Mouse (Mus musculus) hindbrain, embryonic 12.5 days (tissue): ENCODE measurements around the gene Tpbgl. TPM values are rescaled to one million over a fixed set of nuclear protein-coding genes. Genes with fewer than 3 reads are reported as not detected.

Source experiments
- ATAC-seq: fragments of 200-750 bp; cut with Nextera tagmentation; 2 replicates; pipeline ENCODE4 v1.8.0; 2017; ENCODE audit warnings: moderate TSS enrichment; ENCODE audit not compliant: low FRiP score
- H3K27ac ChIP-seq: fragments of 300-500 bp; sonication (generic); 2 replicates; pipeline ENCODE4 v1.5.1; 2016; ENCODE audit warnings: mild to moderate bottlenecking
- H3K27me3 ChIP-seq: fragments of 300-500 bp; sonication (generic); 2 replicates; pipeline ENCODE4 v1.6.1; 2016; ENCODE audit warnings: mild to moderate bottlenecking
- H3K36me3 ChIP-seq: fragments of 300-500 bp; sonication (generic); 2 replicates; pipeline ENCODE4 v1.6.1; 2016; ENCODE audit warnings: mild to moderate bottlenecking
- H3K4me1 ChIP-seq: fragments of 300-500 bp; sonication (generic); 2 replicates; pipeline ENCODE4 v1.6.1; 2016
- H3K4me2 ChIP-seq: fragments of 300-500 bp; sonication (generic); replicated peaks from 2 replicates; pipeline ENCODE4 v1.6.1; 2016; ENCODE audit warnings: mild to moderate bottlenecking
- H3K4me3 ChIP-seq: fragments of 300-500 bp; sonication (generic); 2 replicates; pipeline ENCODE4 v1.5.1; 2016; ENCODE audit warnings: mild to moderate bottlenecking
- H3K9ac ChIP-seq: fragments of 300-500 bp; sonication (generic); 2 replicates; pipeline ENCODE4 v1.6.1; 2016; ENCODE audit warnings: mild to moderate bottlenecking, moderate library complexity
- H3K9me3 ChIP-seq: fragments of 300-500 bp; sonication (generic); replicated peaks from 2 replicates; pipeline ENCODE4 v1.6.1; 2016; ENCODE audit warnings: mild to moderate bottlenecking
- WGBS: fragments of 180-500 bp; shearing (Covaris S2); methylation state at CpG from one replicate; pipeline ENCODE4 v1.1.7; 2016; 5-methylcytosine and 5-hydroxymethylcytosine counted together
- polyA plus RNA-seq: library from polyadenylated mRNA; unstranded; fragments of >200 nt; fragmentation: Nextera tagmentation; extraction: Ambion mirVana; gene quantifications from 2 replicates; pipeline ENCODE4 v1.2.1, GENCODE M21; 2016

Gene Tpbgl
- 1.6 and 2.2 TPM in 2 replicates for polyA plus RNA-seq

- Histone ChIP-seq H3K36me3 (no peaks in the 10 kb centered on the region), H3K4me2 (peak within 1 kb of the TSS; percentile 94), H3K27me3 (peaks cover 74% of the 10 kb centered on the region), H3K4me1 (peaks cover 18% of the 10 kb centered on the region), H3K27ac (peak within 1 kb of the TSS; percentile 40), H3K4me3 (peak within 1 kb of the TSS; percentile 45), H3K9ac (peak within 1 kb of the TSS; percentile 54), H3K9me3 (no peaks in the 10 kb centered on the region)
- WGBS, result under 1% methylated on average over 83 of the region's 83 CpGs
- peak; percentile 28 for ATAC-seq
Observed at GRCm38 (mm10) chr7:99626376-99627270, at the start of gene Tpbgl. Tpbgl (minus strand) TSS chr7:99627103.

- ATAC-seq, result no peak
- H3K4me3 ChIP-seq, result no peak overlapping the region
- no peaks in the 10 kb centered on the region for H3K4me1 ChIP-seq
- WGBS, result 83% methylated on average over 3 of the region's 3 CpGs
- H3K4me2 ChIP-seq, result no peak overlapping the region
- H3K27me3 ChIP-seq, result no peaks in the 10 kb centered on the region
- no peak overlapping the region for H3K27ac ChIP-seq
- H3K9ac ChIP-seq, result no peak overlapping the region
- no peaks in the 10 kb centered on the region for H3K36me3 ChIP-seq
- H3K9me3 ChIP-seq, result no peaks in the 10 kb centered on the region
Observed at GRCm38 (mm10) chr7:99674890-99675289, 48.0 kb upstream of the Tpbgl start.

GRCm38 (mm10) chr7:99674209-99674608, 47.3 kb upstream of the Tpbgl start:
- no peaks in the 10 kb centered on the region for H3K9me3 ChIP-seq
- peaks cover 2% of the 10 kb centered on the region; the same call in 1 of the 2 replicates for H3K4me1 ChIP-seq
- H3K36me3 ChIP-seq, result no peaks in the 10 kb centered on the region
- H3K9ac ChIP-seq, result no peak overlapping the region
- no peak overlapping the region for H3K4me3 ChIP-seq
- no peaks in the 10 kb centered on the region for H3K27me3 ChIP-seq
- H3K4me2 ChIP-seq, result no peak overlapping the region
- ATAC-seq, result no peak
- H3K27ac ChIP-seq, result no peak overlapping the region
- WGBS, result 78% methylated on average over 5 of the region's 5 CpGs

GRCm38 (mm10) chr7:99673188-99673587, 46.3 kb upstream of the Tpbgl start:
- Histone ChIP-seq H3K4me1 (peaks cover 9% of the 10 kb centered on the region), H3K27me3 (no peaks in the 10 kb centered on the region), H3K4me3 (no peak overlapping the region), H3K36me3 (no peaks in the 10 kb centered on the region), H3K9ac (no peak overlapping the region), H3K9me3 (no peaks in the 10 kb centered on the region), H3K27ac (no peak overlapping the region), H3K4me2 (no peak overlapping the region)
- ATAC-seq, result no peak
- 79% methylated on average over 8 of the region's 8 CpGs for WGBS

- H3K9me3 ChIP-seq, result no peaks in the 10 kb centered on the region
- 86% methylated on average over 9 of the region's 9 CpGs for WGBS
- H3K4me1 ChIP-seq, result peaks cover 9% of the 10 kb centered on the region
- no peaks in the 10 kb centered on the region for H3K27me3 ChIP-seq
- no peak overlapping the region for H3K9ac ChIP-seq
- no peaks in the 10 kb centered on the region for H3K36me3 ChIP-seq
- H3K27ac ChIP-seq, result no peak overlapping the region
- no peak overlapping the region for H3K4me2 ChIP-seq
- no peak overlapping the region for H3K4me3 ChIP-seq
- ATAC-seq, result no peak
Observed at GRCm38 (mm10) chr7:99671544-99672435, 44.9 kb upstream of the Tpbgl start.

- no peak for ATAC-seq
- Histone ChIP-seq H3K4me3 (no peak overlapping the region), H3K9me3 (no peaks in the 10 kb centered on the region), H3K27me3 (no peaks in the 10 kb centered on the region), H3K4me2 (no peak overlapping the region), H3K4me1 (peaks cover 9% of the 10 kb centered on the region), H3K36me3 (no peaks in the 10 kb centered on the region), H3K27ac (no peak overlapping the region), H3K9ac (no peak overlapping the region)
- 82% methylated on average over 4 of the region's 4 CpGs for WGBS
Observed at GRCm38 (mm10) chr7:99670915-99671314, 44.0 kb upstream of the Tpbgl start.

- no peak overlapping the region for H3K27ac ChIP-seq
- no peak overlapping the region for H3K9ac ChIP-seq
- no peak overlapping the region for H3K4me3 ChIP-seq
- no peaks in the 10 kb centered on the region for H3K9me3 ChIP-seq
- peaks cover 2% of the 10 kb centered on the region; the same call in 1 of the 2 replicates for H3K27me3 ChIP-seq
- H3K4me1 ChIP-seq, result peaks cover 20% of the 10 kb centered on the region
- peak; percentile 50; the same call in 1 of the 2 replicates for ATAC-seq
- 26% methylated on average over 4 of the region's 4 CpGs for WGBS
- H3K36me3 ChIP-seq, result no peaks in the 10 kb centered on the region
- H3K4me2 ChIP-seq, result no peak overlapping the region
Observed at GRCm38 (mm10) chr7:99668802-99669201, 41.9 kb upstream of the Tpbgl start.

GRCm38 (mm10) chr7:99667096-99667495, 40.2 kb upstream of the Tpbgl start:
- 86% methylated on average over 16 of the region's 16 CpGs for WGBS
- peaks cover 2% of the 10 kb centered on the region; the same call in 1 of the 2 replicates for H3K27me3 ChIP-seq
- no peak for ATAC-seq
- H3K9ac ChIP-seq, result no peak overlapping the region
- no peak overlapping the region for H3K27ac ChIP-seq
- H3K4me3 ChIP-seq, result no peak overlapping the region
- H3K4me1 ChIP-seq, result peaks cover 20% of the 10 kb centered on the region
- no peak overlapping the region for H3K4me2 ChIP-seq
- H3K9me3 ChIP-seq, result no peaks in the 10 kb centered on the region
- H3K36me3 ChIP-seq, result no peaks in the 10 kb centered on the region

- 94% methylated on average over 10 of the region's 10 CpGs for WGBS
- no peak overlapping the region for H3K27ac ChIP-seq
Observed at GRCm38 (mm10) chr7:99665731-99666452, 39.0 kb upstream of the Tpbgl start.

GRCm38 (mm10) chr7:99664571-99665485, 37.9 kb upstream of the Tpbgl start:
- Histone ChIP-seq H3K36me3 (no peaks in the 10 kb centered on the region), H3K4me3 (no peak overlapping the region), H3K4me1 (peaks cover 20% of the 10 kb centered on the region), H3K9me3 (no peaks in the 10 kb centered on the region), H3K9ac (no peak overlapping the region), H3K4me2 (no peak overlapping the region), H3K27me3 (peaks cover 2% of the 10 kb centered on the region; the same call in 1 of the 2 replicates), H3K27ac (no peak overlapping the region)
- no peak for ATAC-seq
- 54% methylated on average over 11 of the region's 11 CpGs for WGBS

More at GRCm38 (mm10) chr7:99665731-99666452, 39.0 kb upstream of the Tpbgl start:
- Histone ChIP-seq H3K27me3 (peaks cover 2% of the 10 kb centered on the region; the same call in 1 of the 2 replicates), H3K9me3 (no peaks in the 10 kb centered on the region), H3K9ac (no peak overlapping the region), H3K4me2 (no peak overlapping the region), H3K4me3 (no peak overlapping the region), H3K4me1 (peaks cover 20% of the 10 kb centered on the region), H3K36me3 (no peaks in the 10 kb centered on the region)
- no peak for ATAC-seq
